Mouse (Mus musculus) brain, embryonic 14.5 days (tissue): ENCODE data around the gene Clstn2. TPM values are rescaled to one million over a fixed set of nuclear protein-coding genes. Genes with fewer than 3 reads are reported as not detected.
A peak's percentile ranks its signal among the peaks of the same experiment; 100 is the strongest.

Experiments used
- DNase-seq: peaks from one replicate; pipeline ENCODE4 v3.0.0-alpha.2; 2011; ENCODE audit warnings: low read depth
- CTCF ChIP-seq: fragments of 200-500 bp; IDR thresholded peaks from 2 replicates; pipeline ENCODE4 v1.5.1; 2012; ENCODE audit warnings: inconsistent platforms, mild to moderate bottlenecking, moderate library complexity, borderline replicate concordance; ENCODE audit not compliant: insufficient read depth, insufficient read length; ENCODE audit errors: extremely low read depth
- POLR2A ChIP-seq: fragments of 200-500 bp; IDR thresholded peaks from 2 replicates; pipeline ENCODE4 v1.6.1; 2012; ENCODE audit warnings: mild to moderate bottlenecking, inconsistent platforms, borderline replicate concordance; ENCODE audit not compliant: poor library complexity, insufficient read depth, insufficient read length, severe bottlenecking; ENCODE audit errors: extremely low read depth
- polyA plus RNA-seq: library from polyadenylated mRNA; depleted of rRNA; stranded (reverse); fragments of >200 nt; gene quantifications from 2 replicates; pipeline ENCODE4 v1.2.3, GENCODE M21; 2012

The Clstn2 gene
- polyA plus RNA-seq, 1 experiment, result 25.1 TPM

DNA sequence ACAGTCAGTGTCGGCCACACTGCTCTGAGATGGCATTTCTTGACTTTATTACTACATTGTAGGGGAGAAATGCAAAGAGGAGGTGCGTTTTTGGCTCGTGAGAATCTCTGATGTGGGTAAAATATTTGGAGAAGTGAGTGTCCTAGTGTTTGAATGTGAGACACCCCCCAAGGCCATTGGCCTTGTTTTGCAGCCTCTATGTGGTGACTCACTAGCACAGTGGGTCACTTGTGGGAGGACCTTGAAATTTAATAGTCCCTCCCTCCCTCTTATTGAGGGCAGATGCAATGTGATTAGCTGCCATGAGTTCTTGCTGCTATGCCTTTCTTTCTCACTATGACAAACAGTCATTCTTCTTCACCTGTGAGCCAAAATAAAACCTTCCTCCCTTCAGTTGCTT is 374.2 kb downstream of the Clstn2 start:
- no peak for DNase-seq
- TF ChIP-seq CTCF (no peak), POLR2A (no peak)

GRCm38 (mm10) chr9:97648409-97648808 is 384.6 kb downstream of the Clstn2 start:
- DNase-seq, result peak; percentile 65

DNA sequence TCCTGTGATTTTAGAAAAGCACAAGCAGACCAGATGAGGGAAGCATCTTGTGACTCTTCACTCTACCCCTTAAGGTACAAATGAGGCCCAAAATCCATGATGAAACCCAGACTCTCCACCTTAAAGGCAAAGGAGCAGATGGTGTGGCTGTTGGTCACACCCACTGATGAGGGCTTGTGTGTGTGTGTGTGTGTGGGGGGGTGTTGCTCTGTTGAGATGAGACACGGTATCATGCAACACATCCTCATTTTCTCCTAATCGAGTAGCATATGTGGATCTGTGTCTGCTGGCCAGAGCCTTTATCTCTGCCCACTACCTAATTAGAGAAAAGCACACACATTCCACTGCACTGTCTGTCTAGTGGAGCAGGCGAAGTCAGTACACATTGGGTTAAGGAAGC is 387.2 kb downstream of the Clstn2 start:
- DNase-seq, result peak; percentile 11
- TF ChIP-seq CTCF (no peak), POLR2A (no peak)

More at GRCm38 (mm10) chr9:97648409-97648808, 384.6 kb downstream of the Clstn2 start:
- TF ChIP-seq CTCF (no peak), POLR2A (no peak)

GRCm38 (mm10) chr9:97642396-97642795 is 390.6 kb downstream of the Clstn2 start:
- no peak for DNase-seq
- TF ChIP-seq POLR2A (no peak), CTCF (no peak)

GRCm38 (mm10) chr9:97639967-97640549 is 392.9 kb downstream of the Clstn2 start:
- TF ChIP-seq CTCF, result no peak
- TF ChIP-seq POLR2A, result no peak
- DNase-seq, result no peak

DNA sequence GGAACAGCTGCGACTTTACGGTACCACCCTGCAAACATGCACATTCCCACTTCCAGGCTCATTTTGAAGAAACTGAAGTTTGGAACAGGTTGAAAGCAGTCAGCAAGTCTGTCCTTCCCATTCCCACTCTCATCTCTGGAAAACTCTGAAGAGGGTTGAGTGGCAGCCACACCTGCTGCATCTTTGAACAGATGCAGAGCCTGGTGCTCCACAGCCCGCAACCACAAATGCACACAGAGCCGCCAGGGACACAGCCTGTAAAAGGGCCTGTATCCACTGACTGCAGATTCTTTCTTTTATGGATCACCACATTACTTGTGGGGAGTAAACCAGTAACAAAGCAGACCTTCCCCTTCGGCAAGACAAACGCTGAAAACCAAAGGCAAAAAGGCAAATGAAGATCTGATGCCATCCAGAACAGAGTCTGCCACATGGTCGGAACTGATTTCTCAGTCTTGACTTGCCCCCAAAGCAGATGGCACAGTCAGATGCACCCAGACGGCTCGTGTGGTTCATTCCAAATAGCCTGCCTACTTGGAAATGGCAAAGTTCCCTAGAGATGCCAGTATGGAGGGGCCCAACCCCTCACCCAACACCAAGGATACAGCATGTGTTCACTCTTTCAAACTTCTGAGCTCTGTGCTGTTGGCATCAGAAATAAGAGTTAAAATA is 394.2 kb downstream of the Clstn2 start:
- peak; percentile 78 for DNase-seq
- no peak for TF ChIP-seq POLR2A
- no peak for TF ChIP-seq CTCF

- DNase-seq, result no peak
- TF ChIP-seq CTCF (no peak), POLR2A (no peak)
Observed at GRCm38 (mm10) chr9:97635351-97635750, 397.6 kb downstream of the Clstn2 start.

DNA sequence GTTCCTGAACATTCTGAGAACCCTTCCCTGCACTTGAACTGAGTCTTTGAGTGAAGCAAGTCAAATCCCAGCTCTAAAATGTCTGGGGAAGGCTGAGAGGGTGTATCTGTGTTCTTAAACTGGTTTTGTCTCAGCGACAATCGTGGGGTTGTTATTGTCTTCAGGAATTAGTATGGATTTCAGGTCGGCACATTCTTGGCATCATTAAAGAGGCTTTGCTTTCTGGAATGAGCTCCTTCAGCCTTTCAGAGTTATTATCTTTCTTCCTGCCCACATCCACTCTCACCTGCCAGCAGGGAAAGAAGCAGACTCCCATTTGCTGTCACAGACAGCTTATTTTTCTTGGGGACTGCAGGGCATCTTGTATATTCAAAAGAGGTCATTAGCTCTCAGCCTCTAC is 398.1 kb downstream of the Clstn2 start:
- TF ChIP-seq CTCF, result no peak
- no peak for TF ChIP-seq POLR2A
- no peak for DNase-seq

DNA sequence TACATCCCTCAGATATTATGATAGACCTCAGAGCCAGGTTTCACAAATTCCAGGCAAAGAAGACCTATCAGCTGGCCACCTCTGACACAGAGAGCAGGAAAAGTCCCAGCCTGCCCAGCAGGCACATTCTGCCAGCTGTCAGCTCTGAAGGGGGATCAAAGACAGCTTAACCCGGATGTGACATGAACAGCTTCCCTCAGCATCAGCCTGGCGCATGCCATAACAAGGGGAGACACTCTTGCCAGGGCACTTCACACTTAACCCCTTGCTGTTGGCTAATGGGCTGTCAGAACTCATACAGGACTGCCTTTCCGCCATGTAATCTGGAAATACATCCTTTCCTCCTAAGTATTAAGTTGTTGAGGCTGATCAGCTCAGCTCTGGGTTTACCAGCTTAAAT is 403.8 kb downstream of the Clstn2 start:
- no peak for DNase-seq
- TF ChIP-seq CTCF (no peak), POLR2A (no peak)

GRCm38 (mm10) chr9:97628361-97628908 is 404.5 kb downstream of the Clstn2 start:
- peak; percentile 44 for DNase-seq

GRCm38 (mm10) chr9:97627916-97628315 is 405.1 kb downstream of the Clstn2 start:
- peak; percentile 73 for DNase-seq
- TF ChIP-seq POLR2A, result no peak
- no peak for TF ChIP-seq CTCF

More at GRCm38 (mm10) chr9:97628361-97628908, 404.5 kb downstream of the Clstn2 start:
- TF ChIP-seq POLR2A (no peak), CTCF (no peak)
